Mouse (Mus musculus): ENCODE measurements around the gene Nup54. TPM values are rescaled to one million over a fixed set of nuclear protein-coding genes. Genes with fewer than 3 reads are reported as not detected.

The Nup54 gene
- polyA plus RNA-seq, 1 experiment, result 3.1 TPM

DNA sequence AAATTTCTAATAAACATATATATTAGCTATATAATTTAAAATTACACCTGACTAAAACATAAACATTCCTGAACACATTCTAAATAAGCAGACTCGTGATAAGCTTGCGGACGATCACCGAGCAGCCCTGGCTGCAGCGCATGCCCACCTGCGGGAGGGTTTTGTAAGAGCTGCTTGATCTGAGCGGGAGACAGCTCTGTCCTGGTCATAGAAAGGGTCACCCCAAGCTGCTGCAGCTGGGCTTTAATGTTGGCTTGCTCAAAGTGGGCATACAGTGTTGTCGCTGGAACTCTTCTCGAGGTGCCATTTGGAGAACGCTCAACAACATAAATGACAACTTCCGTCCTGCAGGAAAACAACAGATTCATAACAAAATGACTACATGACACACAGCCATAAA, 10.9 kb downstream of the Nup54 start:
- Histone ChIP-seq H3K27me3 (replicated peaks) (no peaks in the 10 kb centered on the region), H3K9me3 (no peaks in the 10 kb centered on the region), H3K4me3 (replicated peaks) (no peak overlapping the region), H3K4me1 (no peaks in the 10 kb centered on the region), H3K36me3 (replicated peaks; ENCODE audit: low read length) (peaks cover 97% of the 10 kb centered on the region)
- TF ChIP-seq FLI1 (IDR thresholded peaks at IDR 0.05; ENCODE audit: low read length), result no peak

DNA sequence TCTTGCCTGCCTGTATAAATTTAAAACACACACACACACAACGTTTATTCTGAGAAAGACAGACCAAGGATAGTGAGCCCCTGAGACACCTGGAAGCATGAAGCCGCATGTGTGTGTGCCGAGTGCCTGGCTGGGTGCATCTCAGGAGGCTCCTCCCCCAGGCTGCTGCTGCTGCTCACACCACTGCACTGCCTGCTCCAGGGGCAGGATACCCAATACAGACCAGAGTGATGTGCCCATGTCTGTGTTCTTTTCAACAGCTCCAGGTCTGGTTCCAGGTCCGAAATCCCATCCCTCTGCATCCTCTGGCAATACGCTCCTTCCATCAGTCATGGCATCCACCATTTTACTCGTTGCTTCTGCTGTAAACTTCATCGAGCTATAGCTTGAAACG, 21.0 kb downstream of the Nup54 start:
- Histone ChIP-seq H3K9me3 (no peaks in the 10 kb centered on the region), H3K4me3 (replicated peaks) (no peak overlapping the region), H3K27me3 (replicated peaks) (no peaks in the 10 kb centered on the region), H3K4me1 (no peaks in the 10 kb centered on the region; the same call in 1 of the 2 replicates), H3K36me3 (replicated peaks; ENCODE audit: low read length) (peaks cover 49% of the 10 kb centered on the region)
- TF ChIP-seq GATA1 (IDR thresholded peaks at IDR 0.05; ENCODE audit: borderline replicate concordance, low read length) (no peak), FLI1 (IDR thresholded peaks at IDR 0.05; ENCODE audit: low read length) (no peak)

DNA sequence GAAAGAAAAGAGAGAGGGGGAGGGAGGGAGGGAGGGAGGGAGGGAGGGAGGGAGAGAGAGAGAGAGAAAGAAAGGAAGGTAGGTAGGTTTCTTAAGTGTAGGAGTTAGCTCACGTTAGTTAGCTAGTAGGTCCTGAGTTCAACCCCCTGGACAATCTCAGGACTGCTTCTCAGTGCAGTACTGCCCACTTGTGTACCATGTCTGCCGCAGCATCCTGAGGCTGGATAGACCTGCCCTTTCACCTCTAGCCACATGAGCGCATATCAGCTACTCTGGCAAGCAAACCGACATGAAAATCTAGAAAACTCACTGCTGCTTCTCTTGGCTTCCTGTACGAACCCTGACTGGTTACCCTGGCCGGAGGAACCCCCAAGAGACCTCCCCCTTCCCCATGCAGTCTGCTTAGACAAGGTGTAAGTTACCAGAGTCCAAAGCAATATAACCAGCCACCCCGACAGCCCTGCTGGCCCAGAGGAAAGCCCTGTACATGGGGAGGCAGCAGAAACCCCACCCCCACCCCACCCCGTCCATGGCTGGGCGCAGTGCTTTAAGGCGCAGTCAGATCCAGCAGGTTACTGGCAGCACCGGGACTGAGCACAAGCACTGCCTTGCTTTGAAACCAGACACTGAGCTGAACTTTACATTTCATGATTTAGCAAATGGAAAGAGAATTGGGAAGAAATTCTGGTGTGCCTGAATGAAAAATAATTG, 21.6 kb downstream of the Nup54 start:
- H3K4me1 ChIP-seq, result no peaks in the 10 kb centered on the region; the same call in 1 of the 2 replicates
- H3K36me3 ChIP-seq (replicated peaks; ENCODE audit: low read length), result peaks cover 43% of the 10 kb centered on the region
- H3K27me3 ChIP-seq (replicated peaks), result no peaks in the 10 kb centered on the region
- TF ChIP-seq FLI1 (IDR thresholded peaks at IDR 0.05; ENCODE audit: low read length), result no peak
- TF ChIP-seq GATA1 (IDR thresholded peaks at IDR 0.05; ENCODE audit: borderline replicate concordance, low read length), result no peak
- no peak overlapping the region for H3K4me3 ChIP-seq (replicated peaks)
- H3K9me3 ChIP-seq, result no peaks in the 10 kb centered on the region

DNA sequence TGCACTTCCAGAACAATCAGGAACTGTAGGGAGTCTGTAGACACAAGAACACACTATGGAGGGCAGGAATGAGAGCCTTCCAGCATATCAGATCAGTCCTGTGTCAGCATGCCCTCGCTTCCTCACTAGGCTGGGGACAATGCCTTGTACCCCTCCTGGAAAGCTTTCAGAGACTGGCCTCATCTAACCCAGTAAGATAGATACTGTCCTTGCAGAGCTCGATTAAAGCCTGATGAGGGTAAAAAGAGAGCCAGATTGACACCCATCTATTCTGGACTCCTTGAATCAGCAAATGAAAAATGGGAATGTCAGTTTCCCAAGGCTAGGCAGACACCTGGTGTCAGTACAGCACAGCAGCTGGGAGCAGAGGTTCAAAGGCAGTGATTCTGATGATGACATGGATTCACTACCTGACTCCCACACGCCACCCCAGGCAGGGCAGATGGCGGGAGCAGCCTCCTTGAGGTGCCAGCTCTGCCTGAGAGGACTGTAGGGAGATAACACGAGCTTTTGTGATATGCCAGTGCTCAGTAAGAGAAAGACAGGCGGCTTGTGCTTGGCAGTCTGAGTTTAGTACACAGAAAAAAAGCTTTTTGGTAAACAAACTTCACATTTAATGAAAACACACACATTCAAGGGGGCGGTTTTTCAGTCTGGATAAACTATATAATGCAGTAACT, 23.4 kb downstream of the Nup54 start:
- Histone ChIP-seq H3K27me3 (replicated peaks) (no peaks in the 10 kb centered on the region), H3K4me1 (no peaks in the 10 kb centered on the region; the same call in 1 of the 2 replicates), H3K36me3 (replicated peaks; ENCODE audit: low read length) (peaks cover 26% of the 10 kb centered on the region), H3K4me3 (replicated peaks) (no peak overlapping the region), H3K9me3 (no peaks in the 10 kb centered on the region)
- no peak for TF ChIP-seq FLI1 (IDR thresholded peaks at IDR 0.05; ENCODE audit: low read length)
- no peak for TF ChIP-seq GATA1 (IDR thresholded peaks at IDR 0.05; ENCODE audit: borderline replicate concordance, low read length)

DNA sequence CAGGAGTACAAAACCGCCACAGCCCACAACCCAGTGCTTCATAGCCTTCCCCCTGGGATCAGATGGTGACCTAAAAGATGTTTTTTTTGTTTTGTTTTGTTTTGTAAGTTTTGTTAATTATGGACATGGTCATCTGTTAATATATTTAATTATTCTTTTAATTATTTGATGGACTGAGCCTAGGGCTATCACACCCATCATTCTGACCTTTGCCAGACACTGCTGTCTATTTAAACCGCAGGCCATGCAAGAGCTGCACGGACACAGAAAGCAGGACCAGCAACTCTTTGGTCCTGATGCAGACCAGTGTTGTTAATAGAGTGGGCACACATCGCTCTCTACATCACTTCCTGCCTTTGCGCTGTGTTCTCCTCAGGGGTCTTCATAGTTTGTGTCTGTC, 24.5 kb downstream of the Nup54 start:
- Histone ChIP-seq H3K9me3 (no peaks in the 10 kb centered on the region), H3K27me3 (replicated peaks) (no peaks in the 10 kb centered on the region), H3K4me3 (replicated peaks) (no peak overlapping the region), H3K4me1 (peaks cover 1% of the 10 kb centered on the region; the same call in 1 of the 2 replicates), H3K36me3 (replicated peaks; ENCODE audit: low read length) (peaks cover 19% of the 10 kb centered on the region)
- TF ChIP-seq GATA1 (IDR thresholded peaks at IDR 0.05; ENCODE audit: borderline replicate concordance, low read length) (no peak), FLI1 (IDR thresholded peaks at IDR 0.05; ENCODE audit: low read length) (no peak)

DNA sequence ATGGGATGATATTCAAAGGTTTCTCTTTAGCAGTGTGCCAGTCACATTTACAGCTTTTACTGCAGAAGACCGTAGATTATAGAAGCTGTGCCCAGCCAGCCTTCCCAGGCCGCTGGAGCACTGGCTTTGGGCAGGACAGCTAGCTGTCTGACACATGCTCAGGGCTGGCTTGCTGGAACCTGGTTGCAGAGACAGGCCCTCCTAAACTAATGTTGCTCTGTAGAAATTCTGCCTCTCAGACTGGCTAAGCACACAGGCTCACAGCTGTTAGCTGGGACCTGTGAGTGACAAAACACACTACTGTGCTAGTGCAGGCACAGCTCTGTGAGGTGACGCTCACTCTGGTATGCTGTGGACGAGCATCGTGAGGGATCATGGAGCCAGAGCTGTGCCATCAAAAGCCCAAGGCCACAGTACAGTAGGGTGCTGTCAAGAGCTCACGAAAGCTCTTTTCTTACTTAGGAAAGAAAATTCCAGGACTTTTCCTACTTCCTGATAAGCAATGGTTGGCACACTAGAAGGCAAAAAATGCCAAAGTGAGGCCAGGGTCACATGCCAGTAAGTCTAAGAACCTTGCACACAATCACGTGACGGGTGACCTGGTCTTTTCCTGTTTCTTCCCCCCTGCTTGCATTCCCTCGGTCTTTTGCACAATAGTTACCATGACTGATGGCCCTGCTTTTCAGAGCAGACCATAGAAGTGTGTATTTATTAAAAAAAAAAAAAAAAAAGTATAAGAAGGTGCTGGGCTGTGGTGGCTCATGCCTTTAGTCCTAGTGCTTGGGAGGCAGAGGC, 25.5 kb downstream of the Nup54 start:
- Histone ChIP-seq H3K4me1 (peaks cover 7% of the 10 kb centered on the region; the same call in 1 of the 2 replicates), H3K27me3 (replicated peaks) (no peaks in the 10 kb centered on the region), H3K4me3 (replicated peaks) (no peak overlapping the region), H3K9me3 (no peaks in the 10 kb centered on the region), H3K36me3 (replicated peaks; ENCODE audit: low read length) (peaks cover 11% of the 10 kb centered on the region)
- no peak for TF ChIP-seq GATA1 (IDR thresholded peaks at IDR 0.05; ENCODE audit: borderline replicate concordance, low read length)
- TF ChIP-seq FLI1 (IDR thresholded peaks at IDR 0.05; ENCODE audit: low read length), result no peak

DNA sequence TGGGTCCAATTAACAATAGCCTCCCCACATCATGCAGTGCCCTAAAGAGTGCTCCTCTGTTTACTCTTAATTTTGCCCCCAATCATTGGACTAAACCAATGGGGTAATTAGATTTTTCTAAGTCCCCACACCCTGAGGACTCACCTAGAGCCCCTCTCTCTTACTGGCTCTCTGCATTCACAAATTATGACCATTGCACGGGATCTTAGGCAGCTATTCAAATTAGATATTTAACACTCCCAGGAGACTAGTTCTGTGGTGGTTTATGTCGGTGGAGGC, 30.7 kb downstream of the Nup54 start:
- Histone ChIP-seq H3K36me3 (replicated peaks; ENCODE audit: low read length) (no peaks in the 10 kb centered on the region), H3K4me1 (peaks cover 22% of the 10 kb centered on the region), H3K4me3 (replicated peaks) (no peak overlapping the region), H3K9me3 (no peaks in the 10 kb centered on the region), H3K27me3 (replicated peaks) (peaks cover 11% of the 10 kb centered on the region)
- TF ChIP-seq GATA1 (IDR thresholded peaks at IDR 0.05; ENCODE audit: borderline replicate concordance, low read length) (no peak), FLI1 (IDR thresholded peaks at IDR 0.05; ENCODE audit: low read length) (no peak)

DNA sequence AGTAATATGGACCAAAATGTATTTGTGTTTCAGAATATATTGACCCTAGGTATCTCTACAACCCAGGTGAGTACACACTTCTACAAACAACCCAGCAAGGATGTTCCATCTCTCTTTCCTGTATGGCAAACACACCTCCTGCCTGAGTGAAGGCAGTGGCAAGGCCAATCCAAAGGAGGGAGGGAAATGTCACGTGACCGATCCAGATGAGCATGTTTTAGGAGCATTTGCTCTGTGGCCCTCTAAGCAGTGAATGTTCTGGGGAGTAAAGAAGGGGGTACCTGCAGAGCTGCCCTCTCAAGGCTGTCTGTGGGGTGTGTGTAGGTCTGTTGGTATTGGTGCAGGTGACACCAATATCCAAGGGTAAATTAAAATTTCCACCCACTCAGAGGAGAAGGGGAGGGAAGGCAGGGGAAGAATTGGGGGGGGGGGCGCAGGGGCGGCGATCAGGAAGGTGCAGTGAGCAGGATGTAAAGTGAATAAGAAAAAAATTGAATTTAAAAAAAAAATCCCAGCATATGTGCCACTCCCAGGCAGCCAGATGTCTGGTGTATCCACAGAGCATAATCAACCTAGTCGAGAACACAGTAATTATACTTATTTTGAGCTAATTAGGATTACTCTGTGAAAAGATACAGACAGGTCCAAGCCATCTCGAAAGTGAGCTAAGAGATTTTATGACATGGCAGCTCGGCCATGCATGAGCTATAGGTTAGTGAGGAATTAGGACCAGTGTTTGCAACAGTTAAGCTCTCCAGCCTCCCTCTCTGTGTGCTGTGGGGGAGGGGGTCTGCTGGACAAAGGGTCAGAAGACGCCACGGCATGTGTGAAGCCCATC, 31.2 kb downstream of the Nup54 start:
- Histone ChIP-seq H3K36me3 (replicated peaks; ENCODE audit: low read length) (no peaks in the 10 kb centered on the region), H3K4me1 (peaks cover 22% of the 10 kb centered on the region), H3K27me3 (replicated peaks) (peaks cover 11% of the 10 kb centered on the region), H3K9me3 (no peaks in the 10 kb centered on the region), H3K4me3 (replicated peaks) (no peak overlapping the region)
- TF ChIP-seq GATA1 (IDR thresholded peaks at IDR 0.05; ENCODE audit: borderline replicate concordance, low read length) (no peak), FLI1 (IDR thresholded peaks at IDR 0.05; ENCODE audit: low read length) (no peak)

DNA sequence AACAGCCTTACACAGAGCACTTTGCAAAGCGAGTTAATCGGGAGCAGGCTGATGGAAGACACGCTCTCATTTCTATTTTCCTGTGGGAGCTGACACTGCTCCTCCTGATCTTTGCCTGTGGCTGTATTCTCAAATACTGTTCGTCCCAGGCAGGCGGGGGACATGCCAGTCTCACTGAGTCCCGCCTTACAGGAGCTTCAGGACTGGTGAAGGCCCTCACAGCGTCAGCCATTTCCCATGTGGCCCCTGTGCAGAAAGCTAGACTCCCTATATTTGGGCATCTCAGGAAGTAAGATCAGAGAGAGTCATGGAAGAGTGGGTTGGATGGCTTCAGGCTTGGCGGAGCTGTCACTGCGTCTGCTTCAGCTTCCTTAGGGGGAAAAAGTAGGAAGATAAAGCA, 32.2 kb downstream of the Nup54 start:
- Histone ChIP-seq H3K9me3 (no peaks in the 10 kb centered on the region), H3K4me3 (replicated peaks) (no peak overlapping the region), H3K36me3 (replicated peaks; ENCODE audit: low read length) (no peaks in the 10 kb centered on the region), H3K27me3 (replicated peaks) (peaks cover 11% of the 10 kb centered on the region), H3K4me1 (peaks cover 31% of the 10 kb centered on the region)
- no peak for TF ChIP-seq FLI1 (IDR thresholded peaks at IDR 0.05; ENCODE audit: low read length)
- TF ChIP-seq GATA1 (IDR thresholded peaks at IDR 0.05; ENCODE audit: borderline replicate concordance, low read length), result no peak
